Mouse (Mus musculus): ENCODE data around the gene Olfr853.

The Olfr853 gene

DNA sequence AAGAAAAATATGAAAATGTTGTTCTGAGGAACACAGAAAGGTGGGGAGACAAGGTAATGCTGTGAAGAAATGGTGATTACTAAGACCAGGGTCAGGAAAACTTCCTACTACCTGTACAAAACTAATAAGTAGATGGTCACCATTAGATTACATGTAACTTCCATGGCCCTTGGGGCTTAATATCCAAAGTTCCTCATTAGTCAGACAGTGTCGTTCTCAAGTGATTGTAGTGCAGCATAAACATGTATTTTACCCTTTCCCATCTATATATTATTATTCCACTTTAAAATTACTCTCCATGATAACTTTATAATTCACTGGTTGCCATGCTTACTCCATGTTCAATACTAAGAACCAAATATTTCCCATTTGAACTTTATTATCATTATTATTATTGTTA is at the start of gene Olfr853:
Olfr853 (minus strand) TSS at position 101 of the 400 bp plus-strand sequence.
- in situ Hi-C loops (cut with MboI, MseI) = no loop called here

- in situ Hi-C loops (cut with MboI, MseI) = no loop called here
These were observed 41.4 kb upstream of the Olfr853 start, which contains the start of gene Olfr855 for GRCm38 (mm10) chr9:19582317-19582716. Olfr855 (plus strand) TSS chr9:19582617.

GRCm38 (mm10) chr9:19567282-19567681 is 26.4 kb upstream of the Olfr853 start, which contains the start of gene Olfr854:
Olfr854 (minus strand) TSS chr9:19567382.
- in situ Hi-C loops (cut with MboI, MseI) = no loop called here

DNA sequence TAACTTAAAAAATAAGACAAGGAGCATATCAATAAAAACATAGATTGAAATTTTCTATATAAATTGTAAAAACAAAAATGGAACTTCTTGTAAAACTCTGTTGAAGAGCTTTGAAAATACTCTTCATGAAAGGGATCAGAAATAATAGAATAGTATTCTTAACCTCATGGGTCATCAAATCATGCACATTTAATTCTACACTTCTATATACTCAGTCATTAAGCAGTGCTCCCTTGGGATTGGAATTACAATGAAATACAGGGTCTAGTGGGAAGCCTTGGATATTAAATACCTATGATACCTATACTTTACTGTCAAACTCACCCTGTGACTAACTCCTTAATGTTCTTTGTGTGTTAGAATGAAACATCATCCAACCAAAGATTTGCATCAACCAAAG is 47.9 kb downstream of the Olfr853 start, which contains the start of gene Olfr851:
Olfr851 (plus strand) TSS at position 301 of the 400 bp plus-strand sequence.
- in situ Hi-C loops (cut with MboI, MseI) = no loop called here

All from T-helper 1 cell (primary cell).